Mouse (Mus musculus): ENCODE data around the gene Vps13d. TPM values are rescaled to one million over a fixed set of nuclear protein-coding genes. Genes with fewer than 3 reads are reported as not detected.
A peak's percentile ranks its signal among the peaks of the same experiment; 100 is the strongest.

Vps13d gene
- polyA plus RNA-seq, 1 experiment from 2014 or later, result 12.1 TPM

GRCm38 (mm10) chr4:145025409-145025762 is 169.4 kb downstream of the Vps13d start:
- 62% methylated on average over 7 of the region's 7 CpGs for WGBS
- Histone ChIP-seq H3K36me3 (replicated peaks; ENCODE audit: control insufficient read depth, insufficient read depth) (no peaks in the 10 kb centered on the region; the same call in 1 of the 2 replicates), H3K4me1 (replicated peaks; ENCODE audit: control insufficient read depth, insufficient read depth, low read length) (peaks cover 5% of the 10 kb centered on the region; the same call in 1 of the 2 replicates), H3K27ac (0 out of 2 replicates have a peak overlapping the region, but pooled peaks have one; percentile 16), H3K4me2 (replicated peaks) (no peak overlapping the region), H3K27me3 (ENCODE audit: control insufficient read depth, insufficient read depth, low read length) (no peaks in the 10 kb centered on the region), H3K4me3 (replicated peaks; ENCODE audit: low read length) (no peak overlapping the region), H3K9me3 (ENCODE audit: control insufficient read depth, low read length) (no peaks in the 10 kb centered on the region), H3K9ac (no peak overlapping the region)
- no peak for DNase-seq (ENCODE audit: low spot score)
- no peak for ATAC-seq (ENCODE audit: low FRiP score)

- Histone ChIP-seq H3K4me3 (replicated peaks; ENCODE audit: low read length) (no peak overlapping the region), H3K9me3 (ENCODE audit: control insufficient read depth, low read length) (no peaks in the 10 kb centered on the region), H3K4me2 (replicated peaks) (no peak overlapping the region), H3K27me3 (ENCODE audit: control insufficient read depth, insufficient read depth, low read length) (no peaks in the 10 kb centered on the region), H3K4me1 (replicated peaks; ENCODE audit: control insufficient read depth, insufficient read depth, low read length) (peaks cover 5% of the 10 kb centered on the region; the same call in 1 of the 2 replicates), H3K27ac (0 out of 2 replicates have a peak overlapping the region, but pooled peaks have one; percentile 16), H3K36me3 (replicated peaks; ENCODE audit: control insufficient read depth, insufficient read depth) (peaks cover 2% of the 10 kb centered on the region; the same call in 1 of the 2 replicates), H3K9ac (no peak overlapping the region)
- no peak for ATAC-seq (ENCODE audit: low FRiP score)
- 52% methylated on average over 8 of the region's 8 CpGs for WGBS
- no peak for DNase-seq (ENCODE audit: low spot score)
These were observed 170.0 kb downstream of the Vps13d start for GRCm38 (mm10) chr4:145024694-145025408.

DNA sequence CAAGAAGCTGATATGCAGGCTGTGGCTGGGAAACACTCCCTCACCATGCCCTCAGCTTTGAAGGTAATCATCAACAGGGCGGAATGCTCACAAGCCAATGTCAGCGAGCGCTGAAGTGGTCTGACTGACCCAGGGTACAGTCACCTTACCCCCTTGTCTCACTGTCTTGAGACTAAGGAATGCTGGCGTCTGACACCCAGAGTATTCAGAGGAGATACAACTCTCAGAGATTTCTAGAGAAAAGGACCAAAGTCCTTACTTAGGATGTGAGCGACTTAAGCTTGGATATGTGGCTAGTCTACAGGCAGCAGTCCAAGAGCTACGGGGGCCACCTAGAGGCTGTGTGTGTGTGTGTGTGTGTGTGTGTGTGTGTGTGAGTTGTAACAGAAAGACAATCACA is 170.9 kb downstream of the Vps13d start:
- no peak for DNase-seq (ENCODE audit: low spot score)
- WGBS, result 88% methylated on average over 6 of the region's 6 CpGs
- ATAC-seq (ENCODE audit: low FRiP score), result no peak
- Histone ChIP-seq H3K4me1 (replicated peaks; ENCODE audit: control insufficient read depth, insufficient read depth, low read length) (peaks cover 5% of the 10 kb centered on the region; the same call in 1 of the 2 replicates), H3K9me3 (ENCODE audit: control insufficient read depth, low read length) (no peaks in the 10 kb centered on the region), H3K4me2 (replicated peaks) (no peak overlapping the region), H3K27me3 (ENCODE audit: control insufficient read depth, insufficient read depth, low read length) (no peaks in the 10 kb centered on the region), H3K9ac (no peak overlapping the region), H3K36me3 (replicated peaks; ENCODE audit: control insufficient read depth, insufficient read depth) (peaks cover 11% of the 10 kb centered on the region), H3K27ac (no peak overlapping the region), H3K4me3 (replicated peaks; ENCODE audit: low read length) (no peak overlapping the region)

DNA sequence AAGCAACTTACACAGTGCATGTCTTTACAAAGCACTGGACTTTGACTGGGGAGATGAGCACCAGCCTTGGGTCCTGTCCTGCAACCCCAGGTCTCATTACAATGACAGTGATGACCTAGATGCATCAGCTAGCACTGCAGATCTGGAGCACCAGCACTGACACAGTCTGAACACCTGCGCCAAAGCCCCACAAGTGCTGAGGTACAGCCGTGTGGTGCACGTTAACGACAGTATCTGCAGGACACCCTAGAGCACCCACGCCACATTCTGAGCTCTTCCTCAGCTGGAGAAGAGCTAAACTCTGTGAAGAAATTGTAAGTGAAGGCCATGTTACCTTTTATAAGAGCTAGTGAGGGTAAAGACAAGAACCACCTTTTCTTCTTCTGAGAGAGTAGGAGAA is 172.0 kb downstream of the Vps13d start:
- Histone ChIP-seq H3K4me3 (replicated peaks; ENCODE audit: low read length) (no peak overlapping the region), H3K9ac (no peak overlapping the region), H3K27me3 (ENCODE audit: control insufficient read depth, insufficient read depth, low read length) (no peaks in the 10 kb centered on the region), H3K9me3 (ENCODE audit: control insufficient read depth, low read length) (no peaks in the 10 kb centered on the region), H3K36me3 (replicated peaks; ENCODE audit: control insufficient read depth, insufficient read depth) (peaks cover 13% of the 10 kb centered on the region), H3K4me1 (replicated peaks; ENCODE audit: control insufficient read depth, insufficient read depth, low read length) (peaks cover 5% of the 10 kb centered on the region; the same call in 1 of the 2 replicates), H3K4me2 (replicated peaks) (no peak overlapping the region), H3K27ac (no peak overlapping the region)
- DNase-seq (ENCODE audit: low spot score), result no peak
- no peak for ATAC-seq (ENCODE audit: low FRiP score)
- WGBS, result 97% methylated on average over 5 of the region's 5 CpGs

- ATAC-seq (ENCODE audit: low FRiP score), result no peak
- no peak overlapping the region for H3K9ac ChIP-seq
These were observed 172.6 kb downstream of the Vps13d start for GRCm38 (mm10) chr4:145022211-145022610.

GRCm38 (mm10) chr4:145020383-145020782 is 174.4 kb downstream of the Vps13d start:
- no peak for ATAC-seq (ENCODE audit: low FRiP score)
- H3K4me3 ChIP-seq (replicated peaks; ENCODE audit: low read length), result no peak overlapping the region

More at GRCm38 (mm10) chr4:145022211-145022610, 172.6 kb downstream of the Vps13d start:
- WGBS, result 100% methylated on average over 2 of the region's 2 CpGs
- H3K27ac ChIP-seq, result no peak overlapping the region
- peaks cover 5% of the 10 kb centered on the region; the same call in 1 of the 2 replicates for H3K4me1 ChIP-seq (replicated peaks; ENCODE audit: control insufficient read depth, insufficient read depth, low read length)
- peaks cover 17% of the 10 kb centered on the region for H3K36me3 ChIP-seq (replicated peaks; ENCODE audit: control insufficient read depth, insufficient read depth)
- no peaks in the 10 kb centered on the region for H3K27me3 ChIP-seq (ENCODE audit: control insufficient read depth, insufficient read depth, low read length)
- H3K4me2 ChIP-seq (replicated peaks), result no peak overlapping the region
- no peak overlapping the region for H3K4me3 ChIP-seq (replicated peaks; ENCODE audit: low read length)
- no peak for DNase-seq (ENCODE audit: low spot score)
- no peaks in the 10 kb centered on the region for H3K9me3 ChIP-seq (ENCODE audit: control insufficient read depth, low read length)

GRCm38 (mm10) chr4:145019121-145019714 is 175.6 kb downstream of the Vps13d start:
- Histone ChIP-seq H3K9me3 (ENCODE audit: control insufficient read depth, low read length) (no peaks in the 10 kb centered on the region), H3K36me3 (replicated peaks; ENCODE audit: control insufficient read depth, insufficient read depth) (peaks cover 45% of the 10 kb centered on the region), H3K4me2 (replicated peaks) (no peak overlapping the region), H3K27me3 (ENCODE audit: control insufficient read depth, insufficient read depth, low read length) (no peaks in the 10 kb centered on the region), H3K4me1 (replicated peaks; ENCODE audit: control insufficient read depth, insufficient read depth, low read length) (peaks cover 1% of the 10 kb centered on the region; the same call in 1 of the 2 replicates), H3K4me3 (replicated peaks; ENCODE audit: low read length) (no peak overlapping the region), H3K9ac (no peak overlapping the region), H3K27ac (no peak overlapping the region)
- DNase-seq (ENCODE audit: low spot score), result no peak
- no peak for ATAC-seq (ENCODE audit: low FRiP score)
- WGBS, result 94% methylated on average over 3 of the region's 3 CpGs

More at GRCm38 (mm10) chr4:145020383-145020782, 174.4 kb downstream of the Vps13d start:
- Histone ChIP-seq H3K36me3 (replicated peaks; ENCODE audit: control insufficient read depth, insufficient read depth) (peaks cover 34% of the 10 kb centered on the region), H3K27ac (no peak overlapping the region), H3K4me2 (replicated peaks) (no peak overlapping the region), H3K27me3 (ENCODE audit: control insufficient read depth, insufficient read depth, low read length) (no peaks in the 10 kb centered on the region), H3K4me1 (replicated peaks; ENCODE audit: control insufficient read depth, insufficient read depth, low read length) (peaks cover 5% of the 10 kb centered on the region; the same call in 1 of the 2 replicates), H3K9ac (no peak overlapping the region), H3K9me3 (ENCODE audit: control insufficient read depth, low read length) (no peaks in the 10 kb centered on the region)
- 83% methylated on average over 2 of the region's 2 CpGs for WGBS
- DNase-seq (ENCODE audit: low spot score), result no peak

DNA sequence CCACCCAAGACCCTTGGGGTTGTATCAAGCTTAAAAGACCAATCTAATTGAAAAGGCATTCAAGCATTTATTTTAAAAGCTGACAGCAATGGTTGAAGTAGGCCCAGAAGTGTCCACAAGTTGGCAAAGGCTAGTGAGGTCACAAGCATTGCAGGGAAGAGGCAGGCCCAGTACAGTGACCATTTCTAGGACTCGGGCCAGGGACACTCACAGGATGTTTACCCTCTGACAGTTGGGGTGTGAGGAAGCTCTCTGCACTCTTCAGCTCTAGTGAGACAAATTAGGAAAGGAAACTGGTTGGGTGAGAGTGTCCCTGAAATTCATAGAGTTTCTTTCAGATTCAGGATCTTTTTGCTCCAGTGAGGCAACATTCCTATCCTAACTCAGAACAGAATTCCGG is 177.1 kb downstream of the Vps13d start:
- Histone ChIP-seq H3K36me3 (replicated peaks; ENCODE audit: control insufficient read depth, insufficient read depth) (peaks cover 48% of the 10 kb centered on the region), H3K27me3 (ENCODE audit: control insufficient read depth, insufficient read depth, low read length) (no peaks in the 10 kb centered on the region), H3K4me1 (replicated peaks; ENCODE audit: control insufficient read depth, insufficient read depth, low read length) (no peaks in the 10 kb centered on the region), H3K27ac (no peak overlapping the region), H3K4me3 (replicated peaks; ENCODE audit: low read length) (no peak overlapping the region), H3K4me2 (replicated peaks) (no peak overlapping the region), H3K9me3 (ENCODE audit: control insufficient read depth, low read length) (no peaks in the 10 kb centered on the region), H3K9ac (no peak overlapping the region)
- 76% methylated on average over 2 of the region's 2 CpGs for WGBS
- ATAC-seq (ENCODE audit: low FRiP score) (no peak), DNase-seq (ENCODE audit: low spot score) (no peak)

DNA sequence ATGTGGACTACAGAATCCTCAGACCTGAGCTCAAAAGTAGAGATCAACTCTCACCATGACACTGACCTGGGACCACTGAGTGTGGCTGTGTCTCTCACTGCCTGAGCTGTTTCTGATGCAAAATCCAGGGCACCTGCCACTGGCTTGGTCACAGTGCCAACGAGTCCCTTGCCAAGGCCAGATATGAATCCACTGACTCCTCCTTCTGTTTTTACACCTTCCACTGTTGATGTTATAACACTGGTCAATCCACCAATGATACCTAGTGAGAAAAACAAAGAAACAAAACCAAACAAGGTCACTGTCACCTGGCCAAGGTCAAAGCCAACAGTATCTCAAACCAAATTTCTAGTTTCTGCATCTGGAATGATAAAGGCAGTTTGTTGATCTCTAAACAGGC is 178.1 kb downstream of the Vps13d start:
- H3K27ac ChIP-seq, result no peak overlapping the region
- peaks cover 51% of the 10 kb centered on the region for H3K36me3 ChIP-seq (replicated peaks; ENCODE audit: control insufficient read depth, insufficient read depth)
- no peaks in the 10 kb centered on the region for H3K9me3 ChIP-seq (ENCODE audit: control insufficient read depth, low read length)
- H3K27me3 ChIP-seq (ENCODE audit: control insufficient read depth, insufficient read depth, low read length), result no peaks in the 10 kb centered on the region
- ATAC-seq (ENCODE audit: low FRiP score) (no peak), DNase-seq (ENCODE audit: low spot score) (no peak)
- no peak overlapping the region for H3K9ac ChIP-seq
- no peaks in the 10 kb centered on the region for H3K4me1 ChIP-seq (replicated peaks; ENCODE audit: control insufficient read depth, insufficient read depth, low read length)
- no peak overlapping the region for H3K4me2 ChIP-seq (replicated peaks)
- 90% methylated on average over 1 of the region's 1 CpGs for WGBS
- H3K4me3 ChIP-seq (replicated peaks; ENCODE audit: low read length), result no peak overlapping the region
